27 mouse cellular contexts compared by ENCODE assay signal in the genomic region with DNA sequence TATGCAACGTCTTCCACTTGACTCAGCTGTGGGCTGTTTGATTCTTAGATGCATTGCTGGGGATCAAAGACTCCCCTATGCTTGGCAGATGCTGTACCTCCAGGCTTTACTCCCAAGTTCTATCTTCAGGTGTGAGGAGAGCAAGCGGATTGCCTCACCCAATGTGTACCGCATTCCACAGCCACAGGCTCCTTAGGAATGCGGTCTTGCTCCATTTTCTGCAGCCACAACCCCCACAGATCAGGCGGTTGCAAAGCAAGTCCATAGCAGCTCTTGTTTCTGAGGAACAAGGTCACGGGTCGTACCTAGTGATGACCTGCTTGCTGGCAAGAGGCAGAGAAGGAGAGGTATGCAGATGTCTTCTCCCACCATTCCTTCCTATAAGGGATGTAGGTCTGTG. TPM values are rescaled to one million over a fixed set of nuclear protein-coding genes. Genes with fewer than 3 reads are reported as not detected.
DNase-seq lines count a peak whose midpoint lies in the region; TF ChIP-seq lines count a peak whose summit lies in the region.
"Had no signal": no experiment of that assay in that cellular context is flagged by ENCODE, and none has a peak within 500 bp of the region (broad histone marks: within the 10 kb centered on the region; RNA-seq: fewer than 3 reads in every experiment).

No protein-coding gene starts in this region.

- TF ChIP-seq CTCF in lung, adult 2 months (IDR thresholded peaks at IDR 0.05; ENCODE audit: insufficient read depth, low read length) = no peak

- H3K9me3 ChIP-seq in limb, embryonic 10.5 days (replicated peaks) = no peaks in the 10 kb centered on the region
- H3K9me3 ChIP-seq: embryonic facial prominence, embryonic 15.5 days; forebrain, embryonic 12.5 days; heart, embryonic 10.5 days; heart, embryonic 15.5 days; kidney, embryonic 15.5 days had no signal

- 75% methylated on average over 7 of the region's 7 CpGs for WGBS in lung, adult 2 months
- 80% methylated on average over 7 of the region's 7 CpGs for WGBS in limb, embryonic 10.5 days

- no peak for TF ChIP-seq POLR2A in lung, adult 2 months (IDR thresholded peaks at IDR 0.05; ENCODE audit: borderline replicate concordance, extremely low read depth, low read depth, low read length)

- no peaks in the 10 kb centered on the region for H3K36me3 ChIP-seq in limb, embryonic 10.5 days
- H3K36me3 ChIP-seq: embryonic facial prominence, embryonic 15.5 days; forebrain, embryonic 12.5 days; heart, embryonic 10.5 days; heart, embryonic 15.5 days; kidney, embryonic 15.5 days had no signal

- H3K4me1 ChIP-seq in lung, adult 2 months (ENCODE audit: control insufficient read depth, insufficient read depth, low read length) = 0 out of 2 replicates have a peak, but pooled peaks cover 3% of the 10 kb centered on the region
- H3K4me1 ChIP-seq in limb, embryonic 10.5 days = peaks cover 9% of the 10 kb centered on the region
- H3K4me1 ChIP-seq: heart, embryonic 10.5 days had no signal

- no peak overlapping the region for H3K27ac ChIP-seq in limb, embryonic 10.5 days
- H3K27ac ChIP-seq: embryonic facial prominence, embryonic 15.5 days; forebrain, embryonic 12.5 days; heart, embryonic 10.5 days; heart, embryonic 15.5 days; kidney, embryonic 15.5 days; layer of hippocampus, adult 2 months; liver, embryonic 14.5 days had no signal

- DNase-seq in R1 (ENCODE audit: low read depth, low spot score) = peak; percentile 57
- DNase-seq in lung, adult 2 months = peak; percentile 44
- DNase-seq in lung, postnatal 10 days = peak; percentile 25
- peak; percentile 10 for DNase-seq in yolk sac, embryonic 10.5 days (ENCODE audit: low spot score)
- no peak for DNase-seq in cerebellum, postnatal 25 days
- DNase-seq in left cerebral cortex, postnatal 10 days (ENCODE audit: extremely low spot score in 1 of 2, low spot score in 2 of 2) = no peak
- no peak for DNase-seq in limb, embryonic 10.5 days (ENCODE audit: low spot score)
- DNase-seq: adrenal gland, adult 8-10 months; cerebellum, adult 9-10 months; gastrocnemius, postnatal 14 days; kidney, adult 18-20 months; kidney, postnatal 25 days; layer of hippocampus, postnatal 36 days; liver; right cerebral cortex, adult 18-20 months; right cerebral cortex, postnatal 4 days; thymus, adult 2 months; thymus, postnatal 36 days had no signal

- H3K4me3 ChIP-seq in lung, adult 2 months (replicated peaks; ENCODE audit: extremely low read depth, low read depth, low read length) = no peak overlapping the region
- H3K4me3 ChIP-seq in limb, embryonic 10.5 days = no peak overlapping the region
- H3K4me3 ChIP-seq: embryonic facial prominence, embryonic 15.5 days; forebrain, embryonic 12.5 days; heart, embryonic 10.5 days; heart, embryonic 15.5 days; kidney, embryonic 15.5 days; layer of hippocampus, adult 2 months had no signal

- H3K27me3 ChIP-seq in limb, embryonic 10.5 days (ENCODE audit: low read depth, poor library complexity, severe bottlenecking) = peaks cover 23% of the 10 kb centered on the region
- H3K27me3 ChIP-seq: kidney, embryonic 15.5 days had no signal

- intact Hi-C loops in left cerebral cortex, postnatal 10 days (cut with DNase I) = loop anchor here (5.0 to 10.0 kb wide), 2 partner anchors 114 to 604 kb away; no protein-coding TSS in a partner anchor

RNA-seq across cellular contexts. Expression of gene Ptprm, which starts 4.3 kb away (rescaled TPM):
- polyA plus RNA-seq in lung, adult 2 months (2012; rRNA removed) = 58.8 and 69.9 TPM in 2 replicates
- total RNA-seq in left cerebral cortex, postnatal 10 days (2021) = 10 to 100 TPM; 40.4 to 43.0 TPM
- 7.5 and 9.0 TPM in 2 replicates for polyA plus RNA-seq in limb, embryonic 10.5 days (2016; fragmentation: Nextera tagmentation; extraction: Ambion mirVana)
- total RNA-seq: neutrophil, adult 5-6 weeks had no signal
- polyA plus RNA-seq: CD4-positive, CD25-positive, alpha-beta regulatory T cell, adult 4 months had no signal

Comparison
In these comparisons a context has a peak if more than half of its experiments do, and no peak if none do; other contexts are left out.
1. DNase-seq: peak in R1 (single experiment), lung, adult 2 months (single experiment), lung, postnatal 10 days (single experiment) and yolk sac, embryonic 10.5 days (single experiment); none in cerebellum, postnatal 25 days (0 of 2), left cerebral cortex, postnatal 10 days (0 of 2) and limb, embryonic 10.5 days (single experiment).